Mouse (Mus musculus) naive thymus-derived CD4-positive, alpha-beta T cell, adult 2 months (primary cell): ENCODE data around the gene Tex52.

Experiments used
- DNase-seq: peaks from one replicate; pipeline ENCODE4 v3.0.0-alpha.2; 2011; ENCODE audit warnings: low read depth

The Tex52 gene

GRCm38 (mm10) chr6:128429300-128429699 is 54.0 kb downstream of the Tex52 start:
- no peak for DNase-seq

DNA sequence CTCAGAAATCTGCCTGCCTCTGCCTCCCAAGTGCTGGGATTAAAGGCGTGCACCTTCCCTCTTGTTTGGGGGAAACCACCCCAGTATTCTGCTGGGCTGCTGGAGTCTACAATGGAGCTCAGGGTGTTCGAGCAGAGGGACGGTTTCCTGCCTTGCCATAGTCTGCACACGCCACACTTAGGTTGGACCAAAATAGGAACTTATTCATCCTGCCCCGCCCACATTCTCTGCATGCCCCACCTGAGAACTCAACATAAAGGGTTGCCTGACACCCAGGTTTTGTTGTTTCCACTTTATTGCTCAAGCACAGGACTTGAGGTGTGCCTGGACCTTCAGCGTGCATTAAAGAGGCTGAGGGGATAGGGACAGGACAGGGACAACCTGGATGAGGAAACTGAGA is 54.6 kb downstream of the Tex52 start:
- DNase-seq: no peak

DNA sequence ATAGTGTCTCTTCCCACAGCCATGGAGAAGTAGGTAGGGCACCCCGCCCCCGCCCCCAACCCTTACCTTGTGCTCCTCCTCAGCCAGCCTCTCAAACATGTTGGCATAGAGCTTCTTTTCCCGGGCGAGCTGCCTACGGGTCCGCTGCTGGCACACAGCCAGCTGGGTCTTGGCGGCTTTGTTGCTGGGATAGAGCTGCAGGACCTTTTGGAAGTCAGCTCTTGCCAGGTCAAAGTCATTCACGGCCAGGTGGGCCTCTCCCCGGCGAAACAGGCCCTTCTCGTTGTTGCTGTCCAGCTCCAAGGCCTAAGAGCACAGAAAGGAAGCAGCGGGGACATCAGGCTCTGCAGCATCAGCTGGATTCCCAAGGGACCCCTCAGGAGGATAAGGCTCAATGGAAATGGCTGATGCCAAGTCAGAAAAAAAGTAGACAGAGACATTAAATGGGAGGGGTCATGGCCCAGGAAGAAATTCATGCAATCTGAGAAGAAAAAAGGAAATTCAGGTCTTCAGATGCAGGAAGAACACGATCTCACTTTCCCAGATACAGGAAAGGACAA is 57.2 kb downstream of the Tex52 start:
- no peak for DNase-seq

DNA sequence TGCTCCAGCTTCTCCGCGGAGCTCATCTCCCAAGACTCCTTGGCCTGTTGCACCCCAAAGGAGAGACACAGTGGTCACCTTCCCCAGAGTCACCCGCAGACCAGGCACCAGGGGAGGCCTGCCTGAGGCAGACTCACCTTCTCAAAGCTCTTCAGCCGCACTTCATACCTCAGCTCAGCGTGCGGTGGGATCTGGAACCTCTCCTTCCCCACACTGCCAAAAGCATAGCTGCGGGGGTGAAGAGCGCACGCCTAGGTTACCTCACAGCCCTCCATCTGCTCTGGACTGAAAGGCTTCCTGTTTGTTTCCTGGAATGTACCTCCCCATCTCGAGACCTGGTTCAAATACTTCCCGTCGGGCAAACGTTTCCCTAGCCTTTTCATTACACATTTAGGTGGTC is 58.3 kb downstream of the Tex52 start:
- no peak for DNase-seq
